23 mouse cellular contexts compared by ENCODE assay signal in the genomic region with DNA sequence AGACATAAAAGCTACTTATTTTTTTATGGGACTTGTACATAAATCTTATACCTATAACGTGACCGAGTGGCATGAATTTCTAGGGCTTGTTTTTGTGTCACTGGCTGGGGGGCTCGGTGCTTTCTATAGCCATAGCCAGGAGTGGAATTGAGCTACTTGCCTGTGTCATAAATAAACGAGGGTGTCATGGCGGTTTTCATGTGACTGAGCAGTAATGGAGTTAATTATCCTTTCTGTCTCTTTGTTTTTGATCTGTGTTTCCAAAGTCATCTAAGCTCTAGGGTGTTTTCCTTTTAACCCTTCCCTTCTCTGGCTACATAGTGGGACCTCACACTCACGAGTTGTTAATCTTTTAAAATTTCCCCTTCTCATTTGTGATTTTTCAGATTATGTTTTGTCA. TPM values are rescaled to one million over a fixed set of nuclear protein-coding genes. Genes with fewer than 3 reads are reported as not detected.
DNase-seq lines count a peak whose midpoint lies in the region; ATAC-seq lines count a peak whose summit lies in the region.
"Had no signal": no experiment of that assay in that cellular context is flagged by ENCODE, and none has a peak within 500 bp of the region (broad histone marks: within the 10 kb centered on the region; RNA-seq: fewer than 3 reads in every experiment).

No protein-coding gene starts in this region.

- ATAC-seq in neural tube, embryonic 13.5 days (ENCODE audit: low read depth), result no peak
- ATAC-seq in neural tube, embryonic 15.5 days (ENCODE audit: low FRiP score), result no peak
- no peak for ATAC-seq in hindbrain, embryonic 13.5 days (ENCODE audit: low FRiP score)
- ATAC-seq: forebrain, embryonic 15.5 days had no signal

- H3K27ac ChIP-seq in heart, embryonic 10.5 days, result no peak overlapping the region
- 0 out of 2 replicates have a peak overlapping the region, but pooled peaks have one; percentile 23 for H3K27ac ChIP-seq in neural tube, embryonic 13.5 days (replicated peaks)
- no peak overlapping the region for H3K27ac ChIP-seq in neural tube, embryonic 15.5 days (replicated peaks)
- H3K27ac ChIP-seq in hindbrain, embryonic 13.5 days, result no peak overlapping the region
- H3K27ac ChIP-seq: embryonic facial prominence, embryonic 13.5 days; embryonic facial prominence, embryonic 15.5 days; forebrain, embryonic 10.5 days; forebrain, embryonic 12.5 days; forebrain, embryonic 15.5 days had no signal

- H3K4me3 ChIP-seq in heart, embryonic 10.5 days, result no peak overlapping the region
- H3K4me3 ChIP-seq in neural tube, embryonic 13.5 days, result no peak overlapping the region
- H3K4me3 ChIP-seq in neural tube, embryonic 15.5 days (replicated peaks), result no peak overlapping the region
- H3K4me3 ChIP-seq in hindbrain, embryonic 13.5 days, result no peak overlapping the region
- H3K4me3 ChIP-seq: embryonic facial prominence, embryonic 13.5 days; embryonic facial prominence, embryonic 15.5 days; erythroblast, embryonic 14.5 days; forebrain, embryonic 10.5 days; forebrain, embryonic 12.5 days; forebrain, embryonic 15.5 days had no signal

- DNase-seq in heart, adult 11 months, result peak; percentile 10
- DNase-seq in heart, embryonic 10.5 days (ENCODE audit: low spot score), result no peak
- DNase-seq in retina, embryonic 14.5 days (ENCODE audit: low spot score), result peak; percentile 62
- DNase-seq in adrenal gland, postnatal 14 days, result no peak
- DNase-seq: adrenal gland, adult 2 months; adrenal gland, postnatal 10 days; adrenal gland, postnatal 36 days; cerebellum, adult 11 months; cerebellum, adult 18-20 months; cerebellum, adult 8-10 months; cerebellum, adult 9-11 months; cerebellum, postnatal 14 days; cerebellum, postnatal 36 days; embryo, embryonic 11 days had no signal

- no peak overlapping the region for H3K9ac ChIP-seq in neural tube, embryonic 13.5 days
- H3K9ac ChIP-seq in neural tube, embryonic 15.5 days (replicated peaks), result no peak overlapping the region
- H3K9ac ChIP-seq in hindbrain, embryonic 13.5 days, result no peak overlapping the region
- H3K9ac ChIP-seq: embryonic facial prominence, embryonic 13.5 days; embryonic facial prominence, embryonic 15.5 days; forebrain, embryonic 12.5 days; forebrain, embryonic 15.5 days had no signal

- WGBS in heart, embryonic 10.5 days, result 81% methylated on average over 6 of the region's 6 CpGs
- WGBS in neural tube, embryonic 13.5 days, result 22% methylated on average over 6 of the region's 6 CpGs
- 19% methylated on average over 6 of the region's 6 CpGs for WGBS in neural tube, embryonic 15.5 days
- 48% methylated on average over 6 of the region's 6 CpGs for WGBS in hindbrain, embryonic 13.5 days

- H3K9me3 ChIP-seq in heart, embryonic 10.5 days, result no peaks in the 10 kb centered on the region
- no peaks in the 10 kb centered on the region for H3K9me3 ChIP-seq in neural tube, embryonic 13.5 days
- H3K9me3 ChIP-seq in neural tube, embryonic 15.5 days (replicated peaks), result no peaks in the 10 kb centered on the region
- H3K9me3 ChIP-seq in hindbrain, embryonic 13.5 days, result no peaks in the 10 kb centered on the region
- H3K9me3 ChIP-seq: embryonic facial prominence, embryonic 13.5 days; embryonic facial prominence, embryonic 15.5 days; forebrain, embryonic 10.5 days; forebrain, embryonic 12.5 days; forebrain, embryonic 15.5 days had no signal

- no peak overlapping the region for H3K4me2 ChIP-seq in neural tube, embryonic 13.5 days
- no peak overlapping the region for H3K4me2 ChIP-seq in neural tube, embryonic 15.5 days
- H3K4me2 ChIP-seq in hindbrain, embryonic 13.5 days, result no peak overlapping the region
- H3K4me2 ChIP-seq: embryonic facial prominence, embryonic 13.5 days; embryonic facial prominence, embryonic 15.5 days; forebrain, embryonic 12.5 days; forebrain, embryonic 15.5 days had no signal

- no peaks in the 10 kb centered on the region for H3K36me3 ChIP-seq in heart, embryonic 10.5 days
- no peaks in the 10 kb centered on the region for H3K36me3 ChIP-seq in neural tube, embryonic 13.5 days
- H3K36me3 ChIP-seq in neural tube, embryonic 15.5 days, result no peaks in the 10 kb centered on the region
- H3K36me3 ChIP-seq in hindbrain, embryonic 13.5 days, result no peaks in the 10 kb centered on the region
- H3K36me3 ChIP-seq: embryonic facial prominence, embryonic 13.5 days; embryonic facial prominence, embryonic 15.5 days; forebrain, embryonic 10.5 days; forebrain, embryonic 12.5 days; forebrain, embryonic 15.5 days had no signal

- H3K4me1 ChIP-seq in heart, embryonic 10.5 days, result no peaks in the 10 kb centered on the region
- H3K4me1 ChIP-seq in neural tube, embryonic 13.5 days (replicated peaks), result 0 out of 2 replicates have a peak, but pooled peaks cover 6% of the 10 kb centered on the region
- H3K4me1 ChIP-seq in neural tube, embryonic 15.5 days, result no peaks in the 10 kb centered on the region
- no peaks in the 10 kb centered on the region for H3K4me1 ChIP-seq in hindbrain, embryonic 13.5 days (replicated peaks)
- H3K4me1 ChIP-seq: embryonic facial prominence, embryonic 13.5 days; embryonic facial prominence, embryonic 15.5 days; forebrain, embryonic 12.5 days; forebrain, embryonic 15.5 days had no signal

- no peaks in the 10 kb centered on the region for H3K27me3 ChIP-seq in heart, embryonic 10.5 days (ENCODE audit: insufficient read depth, poor library complexity, severe bottlenecking)
- H3K27me3 ChIP-seq in neural tube, embryonic 13.5 days, result no peaks in the 10 kb centered on the region
- no peaks in the 10 kb centered on the region for H3K27me3 ChIP-seq in neural tube, embryonic 15.5 days (replicated peaks)
- H3K27me3 ChIP-seq in hindbrain, embryonic 13.5 days, result no peaks in the 10 kb centered on the region
- H3K27me3 ChIP-seq: embryonic facial prominence, embryonic 15.5 days; forebrain, embryonic 12.5 days; forebrain, embryonic 15.5 days had no signal

RNA-seq across cellular contexts. Expression of a gene that starts 48.8 kb away (rescaled TPM):
- 56.4 and 86.3 TPM in 2 replicates for polyA plus RNA-seq in heart, embryonic 10.5 days (2016; fragmentation: Nextera tagmentation; extraction: Ambion mirVana)
- polyA plus RNA-seq in neural tube, embryonic 13.5 days (2015; fragmentation: Nextera tagmentation; extraction: Ambion mirVana), result 36.2 and 36.6 TPM in 2 replicates
- polyA plus RNA-seq in neural tube, embryonic 15.5 days (2015; fragmentation: Nextera tagmentation; extraction: Ambion mirVana), result 29.8 and 40.3 TPM in 2 replicates
- total RNA-seq in adrenal gland, postnatal 14 days (2021), result 26.9 and 31.7 TPM in 2 replicates
- 31.8 and 34.9 TPM in 2 replicates for polyA plus RNA-seq in hindbrain, embryonic 13.5 days (2015; fragmentation: Nextera tagmentation; extraction: Ambion mirVana)

Comparison
In these comparisons a context has a peak if more than half of its experiments do, and no peak if none do; other contexts are left out.
1. DNase-seq: peak in heart, adult 11 months (single experiment) and retina, embryonic 14.5 days (single experiment); none in heart, embryonic 10.5 days (single experiment) and adrenal gland, postnatal 14 days (single experiment).